Mouse (Mus musculus) cerebellum, adult (tissue): ENCODE measurements around the gene March6.

Experiments used
- ATAC-seq: cut with Nextera tagmentation; 2 replicates; pipeline ENCODE4 v1.9.2; 2017; ENCODE audit warnings: mild to moderate bottlenecking, moderate library complexity, mixed read lengths; ENCODE audit not compliant: insufficient number of reproducible peaks, low FRiP score, low TSS enrichment

Gene March6

GRCm38 (mm10) chr15:31518371-31518770, 12.5 kb downstream of the March6 start:
- no peak for ATAC-seq

GRCm38 (mm10) chr15:31517186-31517585, 13.7 kb downstream of the March6 start:
- ATAC-seq = no peak

GRCm38 (mm10) chr15:31511795-31512194, 19.1 kb downstream of the March6 start:
- no peak for ATAC-seq

DNA sequence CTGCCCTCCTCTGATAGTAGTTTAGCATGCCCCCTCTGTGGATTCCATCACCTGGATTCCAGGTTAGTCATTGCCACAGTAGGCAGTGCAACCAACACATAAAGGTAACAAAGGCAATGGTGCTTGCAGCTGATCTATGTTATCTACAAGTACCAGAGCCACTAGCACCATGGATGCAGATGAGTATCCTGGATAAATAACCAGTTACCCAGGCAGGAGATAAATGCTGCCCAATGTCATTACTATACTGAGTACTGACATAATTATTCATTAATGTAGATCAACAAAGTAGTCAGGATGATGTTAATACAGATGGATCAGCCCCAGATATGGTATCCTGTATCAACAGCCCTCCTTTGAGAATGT, 19.5 kb downstream of the March6 start:
- no peak for ATAC-seq

DNA sequence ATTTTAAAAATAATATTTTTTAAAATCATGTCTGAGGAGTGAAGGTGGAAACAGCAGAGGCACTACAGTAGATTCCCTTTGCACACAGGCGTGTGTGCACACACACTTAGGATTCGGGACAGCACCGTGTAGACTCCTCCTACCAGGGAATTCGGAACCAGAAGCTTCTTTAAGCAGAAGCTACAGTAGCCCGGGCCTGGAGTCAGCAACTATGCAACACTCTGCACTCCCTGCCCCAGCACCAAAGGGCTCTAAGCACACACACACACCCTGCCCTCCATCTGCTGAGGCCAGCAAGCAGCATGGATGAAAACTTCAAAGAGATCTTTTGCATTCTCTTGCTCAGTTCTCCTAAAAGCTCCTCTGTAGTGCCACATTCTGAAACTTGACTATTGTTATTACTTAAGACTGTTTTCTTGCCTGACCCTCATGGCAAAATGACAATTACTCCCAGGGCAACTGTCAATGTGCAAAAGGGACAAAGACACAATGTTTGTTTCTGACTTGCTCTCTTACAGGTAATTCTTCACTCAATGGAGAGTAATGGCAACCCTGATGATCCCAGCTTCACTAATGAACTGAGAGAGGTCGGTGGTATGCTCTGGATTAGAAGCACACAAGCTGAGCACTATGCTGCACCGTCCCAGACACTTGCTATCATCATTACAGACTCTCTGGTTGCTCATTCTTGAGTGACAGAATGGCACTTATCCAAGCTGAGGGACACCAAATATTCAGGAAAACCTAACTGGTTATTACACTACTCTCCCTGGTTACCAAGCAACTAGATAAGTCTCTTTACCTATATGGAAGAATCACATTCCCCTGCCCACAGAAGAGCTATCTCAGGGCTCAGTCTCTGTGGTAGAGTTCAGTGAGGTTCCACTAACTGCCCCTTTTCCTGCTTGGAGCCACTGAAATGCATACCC, 20.1 kb downstream of the March6 start:
- ATAC-seq = peak; percentile 61; the same call in 1 of the 2 replicates

- ATAC-seq = no peak
Measured at GRCm38 (mm10) chr15:31505082-31505481, 25.8 kb downstream of the March6 start.

GRCm38 (mm10) chr15:31503447-31503846, 27.4 kb downstream of the March6 start:
- ATAC-seq = no peak

- no peak for ATAC-seq
Measured at GRCm38 (mm10) chr15:31502996-31503395, 27.9 kb downstream of the March6 start.

DNA sequence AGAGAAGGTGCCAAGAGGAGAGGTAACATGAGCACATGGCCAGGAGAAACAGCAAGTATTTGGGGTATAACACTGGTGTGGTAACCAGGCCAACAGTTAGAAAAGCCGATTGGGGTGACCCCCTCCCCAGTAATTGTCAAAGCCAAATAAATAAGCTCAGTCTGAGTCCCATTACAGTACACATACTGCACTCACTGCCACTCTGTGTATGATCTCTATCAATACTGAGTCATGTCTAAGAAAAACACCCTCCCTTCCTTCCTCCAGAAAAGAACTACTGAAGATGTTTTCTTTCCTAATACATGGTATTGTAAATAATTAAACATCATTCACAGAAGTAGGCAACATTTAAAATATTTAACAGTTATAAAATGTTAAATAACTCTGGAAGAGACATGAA, 28.5 kb downstream of the March6 start:
- ATAC-seq = no peak

- no peak for ATAC-seq
Measured at GRCm38 (mm10) chr15:31494803-31495202, 36.0 kb downstream of the March6 start.

DNA sequence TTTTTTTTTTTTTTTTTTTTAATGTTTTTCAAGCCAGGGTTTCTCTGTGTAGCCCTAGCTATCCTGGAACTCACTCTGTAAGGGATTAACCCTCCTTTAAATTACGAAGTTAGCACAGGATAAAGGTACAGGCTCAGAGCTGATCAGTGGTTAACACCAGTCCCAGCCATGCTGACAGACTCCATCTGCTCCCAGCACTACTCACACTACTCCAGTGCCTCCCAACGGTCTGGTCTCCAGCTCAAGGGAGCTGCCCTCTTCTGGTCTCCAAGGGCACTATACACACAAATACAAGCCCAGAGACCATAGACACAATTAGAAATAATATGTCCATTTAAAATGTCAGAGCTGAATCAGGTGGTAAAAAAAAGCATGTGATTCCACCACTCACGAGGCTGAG, 36.5 kb downstream of the March6 start:
- 0 out of 2 replicates have a peak, but pooled peaks have one; percentile 26 for ATAC-seq

GRCm38 (mm10) chr15:31487407-31487806, 43.4 kb downstream of the March6 start:
- ATAC-seq = no peak

GRCm38 (mm10) chr15:31476678-31477077, 54.2 kb downstream of the March6 start:
- ATAC-seq = no peak

GRCm38 (mm10) chr15:31472645-31473574, 57.9 kb downstream of the March6 start:
- ATAC-seq = no peak

DNA sequence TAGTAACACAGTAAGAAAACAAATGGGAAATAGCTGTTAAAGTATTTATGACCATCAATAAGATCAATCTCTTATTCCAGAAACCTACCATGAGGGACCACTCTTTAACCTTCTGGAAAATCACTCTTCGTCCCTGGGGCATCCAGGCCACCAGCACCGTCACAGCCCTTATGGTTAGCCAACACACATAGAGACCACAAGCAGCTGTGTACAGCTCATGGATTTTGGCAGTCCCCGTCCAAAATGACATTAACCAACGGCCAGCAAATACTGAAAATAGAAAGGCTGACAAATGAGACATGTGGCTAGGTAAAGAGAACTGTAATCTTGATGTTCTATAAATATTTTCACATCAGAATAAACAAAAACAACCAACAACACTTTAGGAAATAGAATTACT, 59.3 kb downstream of the March6 start:
- ATAC-seq = no peak

- ATAC-seq = no peak
Measured at GRCm38 (mm10) chr15:31469497-31469896, 61.4 kb downstream of the March6 start.

- no peak for ATAC-seq
Measured at GRCm38 (mm10) chr15:31468806-31469205, 62.0 kb downstream of the March6 start.

- ATAC-seq = no peak
Measured at GRCm38 (mm10) chr15:31466749-31467148, 64.1 kb downstream of the March6 start.

DNA sequence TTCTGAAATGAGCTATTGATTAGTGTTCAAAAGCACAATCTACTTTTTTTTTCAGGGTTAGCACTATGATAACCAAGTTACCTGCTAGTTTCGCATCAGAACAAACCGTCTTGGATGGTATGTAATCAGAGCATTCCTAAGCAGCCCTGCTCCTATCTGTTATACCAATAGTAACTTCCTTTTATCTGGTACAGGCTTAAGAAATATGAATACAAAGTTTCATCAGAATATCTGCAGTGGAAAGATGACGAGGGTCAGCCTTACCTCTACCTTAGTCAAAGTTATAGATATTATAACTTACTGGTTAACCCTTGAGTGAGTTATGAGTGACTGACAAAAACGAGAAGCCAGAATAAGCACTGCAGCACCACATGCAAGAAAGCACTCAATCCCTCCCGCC, 64.6 kb downstream of the March6 start:
- no peak for ATAC-seq

- ATAC-seq = no peak
Measured at GRCm38 (mm10) chr15:31465806-31466205, 65.0 kb downstream of the March6 start.

DNA sequence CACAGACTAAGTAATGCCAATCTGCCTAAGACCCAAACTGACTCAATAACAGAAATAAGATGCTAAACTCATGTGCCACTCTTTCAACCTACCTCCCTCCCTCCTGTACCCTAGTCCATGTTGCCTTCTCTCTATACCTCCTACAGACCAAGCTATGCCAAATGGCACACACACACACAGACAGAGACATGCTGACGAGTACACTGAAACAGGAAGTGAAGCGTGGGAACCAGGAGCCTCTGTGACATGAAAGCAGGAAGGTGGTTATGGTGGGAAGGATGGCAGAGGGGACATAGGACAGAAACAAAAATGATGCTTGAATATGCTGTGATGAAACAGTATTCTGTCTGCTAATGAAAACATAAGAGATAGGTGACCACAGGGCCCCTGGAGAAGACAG, 70.3 kb downstream of the March6 start:
- ATAC-seq = no peak
